Mouse (Mus musculus): ENCODE measurements at regions not wholly inside any gene's neighbourhood (a gene's known extent, or its start where the extent isn't known, plus 50 kb on each side); places are given as distances from the start of the nearest gene placed in this dataset.

DNA sequence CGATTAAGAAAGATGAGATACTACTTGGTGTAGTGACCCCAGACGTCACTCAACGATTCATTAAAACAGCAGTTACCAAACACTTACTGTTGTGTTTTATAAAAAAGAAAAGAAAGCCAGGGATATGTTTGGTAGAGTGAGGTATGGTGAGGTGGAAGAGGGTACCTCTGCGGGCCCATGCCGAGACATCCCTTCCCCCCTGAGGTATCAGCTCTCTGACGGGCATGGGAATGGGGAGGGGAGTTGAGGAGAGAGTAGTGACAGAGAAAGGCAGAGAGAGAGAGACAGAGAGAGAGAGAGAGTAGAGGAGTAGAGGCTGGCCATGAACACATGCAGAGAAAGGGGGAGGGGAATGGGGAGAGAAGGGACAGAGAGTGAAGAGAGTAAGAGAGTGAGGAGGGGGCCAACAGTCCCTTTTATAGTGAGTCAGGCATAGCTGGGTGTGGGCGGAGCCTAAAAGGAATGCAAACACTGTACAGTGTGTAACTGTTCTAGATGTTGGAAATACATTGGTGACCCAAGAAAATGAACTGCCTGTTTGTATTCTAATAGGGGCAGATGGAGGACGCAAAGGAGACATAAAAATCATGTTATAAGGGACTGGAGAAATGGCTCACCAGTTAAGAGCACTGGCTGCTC lies 285.9 kb downstream of the Gm49356 start:
- peak overlapping the region; percentile 75 for H3K27ac ChIP-seq (replicated peaks)
- no peak overlapping the region for H3K4me3 ChIP-seq
- H3K4me1 ChIP-seq, result peaks cover 39% of the 10 kb centered on the region
- no peak for DNase-seq (ENCODE audit: low spot score)
- H3K36me3 ChIP-seq, result no peaks in the 10 kb centered on the region
- H3K9me3 ChIP-seq (replicated peaks), result no peaks in the 10 kb centered on the region
- H3K27me3 ChIP-seq (ENCODE audit: low read depth, poor library complexity, severe bottlenecking), result no peaks in the 10 kb centered on the region
- 83% methylated on average over 8 of the region's 8 CpGs for WGBS

DNA sequence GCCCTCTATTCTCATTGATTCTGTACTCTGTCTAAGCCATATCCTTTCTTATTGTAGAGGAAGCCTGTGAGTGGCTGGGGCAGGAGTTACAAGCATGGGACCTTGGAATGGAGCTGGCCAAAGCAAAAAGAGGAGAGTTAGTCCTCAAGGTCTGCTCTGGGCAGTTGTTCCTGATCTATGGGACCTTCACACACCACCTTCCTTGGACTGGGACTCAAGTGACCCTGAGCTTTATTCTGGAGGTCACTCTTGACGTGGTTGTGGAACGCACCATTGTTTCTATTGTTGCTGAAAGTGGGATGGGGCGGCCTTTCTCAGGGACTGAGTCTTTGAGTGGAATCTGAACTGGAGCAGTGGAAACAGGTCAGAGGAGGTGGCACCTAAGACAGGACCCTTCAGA lies 291.0 kb downstream of the Gm49356 start:
- Histone ChIP-seq H3K27ac (replicated peaks) (no peak overlapping the region), H3K36me3 (no peaks in the 10 kb centered on the region), H3K4me1 (peaks cover 4% of the 10 kb centered on the region), H3K9me3 (replicated peaks) (0 out of 2 replicates have a peak, but pooled peaks cover 3% of the 10 kb centered on the region), H3K27me3 (ENCODE audit: low read depth, poor library complexity, severe bottlenecking) (no peaks in the 10 kb centered on the region), H3K4me3 (no peak overlapping the region)
- no peak for DNase-seq (ENCODE audit: low spot score)
- WGBS, result 79% methylated on average over 3 of the region's 3 CpGs

DNA sequence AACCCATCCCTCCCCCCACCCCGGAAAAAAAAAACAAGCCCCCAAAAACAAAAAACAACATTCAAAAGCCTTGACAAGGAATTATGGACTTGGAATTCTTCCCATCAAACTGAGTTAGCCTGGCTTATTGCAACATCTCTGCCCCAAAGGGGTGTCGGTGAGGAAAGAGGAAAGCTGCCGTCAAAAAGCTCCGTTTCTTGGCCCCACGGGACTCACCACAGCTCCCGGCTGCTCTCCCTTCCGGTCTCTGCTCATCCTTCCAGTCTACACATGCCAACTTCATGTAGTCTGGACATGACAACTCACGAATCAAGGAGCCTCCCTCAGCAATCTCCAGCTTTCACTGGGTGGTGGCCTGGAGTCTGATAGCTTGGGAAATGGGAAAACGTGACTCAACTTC lies 295.4 kb downstream of the Gm49356 start:
- no peak for DNase-seq (ENCODE audit: low spot score)
- H3K27ac ChIP-seq (replicated peaks), result no peak overlapping the region
- WGBS, result 87% methylated on average over 9 of the region's 9 CpGs

DNA sequence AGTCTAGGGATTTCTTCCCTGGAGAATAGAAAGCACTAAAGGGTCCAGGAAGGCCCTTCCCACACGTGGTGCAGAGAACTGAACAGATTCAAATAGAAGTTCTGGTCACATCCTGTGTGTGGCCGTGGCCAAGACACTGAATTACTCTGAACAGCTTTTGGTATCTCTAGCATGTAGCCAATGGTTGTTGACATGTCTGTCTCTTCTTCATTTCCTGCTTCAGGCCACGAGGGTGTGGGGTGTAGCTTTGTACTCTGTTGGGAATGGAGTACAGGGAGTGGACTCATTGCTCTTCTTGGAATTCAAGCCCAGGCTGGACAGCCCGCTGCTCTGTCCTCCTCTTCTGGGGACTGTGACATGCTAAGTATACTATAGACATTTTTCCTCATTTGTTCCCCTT lies 298.5 kb downstream of the Gm49356 start:
- no peaks in the 10 kb centered on the region for H3K9me3 ChIP-seq (replicated peaks)
- DNase-seq (ENCODE audit: low spot score), result no peak
- no peaks in the 10 kb centered on the region for H3K27me3 ChIP-seq (ENCODE audit: low read depth, poor library complexity, severe bottlenecking)
- H3K36me3 ChIP-seq, result no peaks in the 10 kb centered on the region
- peaks cover 10% of the 10 kb centered on the region for H3K4me1 ChIP-seq
- H3K4me3 ChIP-seq, result no peak overlapping the region
- WGBS, result 79% methylated on average over 4 of the region's 4 CpGs
- H3K27ac ChIP-seq (replicated peaks), result 0 out of 2 replicates have a peak overlapping the region, but pooled peaks have one; percentile 17

More for the DNA sequence above, 295.4 kb downstream of the Gm49356 start:
- H3K4me3 ChIP-seq, result no peak overlapping the region
- no peaks in the 10 kb centered on the region for H3K36me3 ChIP-seq
- no peaks in the 10 kb centered on the region for H3K27me3 ChIP-seq (ENCODE audit: low read depth, poor library complexity, severe bottlenecking)
- 0 out of 2 replicates have a peak, but pooled peaks cover 3% of the 10 kb centered on the region for H3K9me3 ChIP-seq (replicated peaks)
- H3K4me1 ChIP-seq, result peaks cover 10% of the 10 kb centered on the region

DNA sequence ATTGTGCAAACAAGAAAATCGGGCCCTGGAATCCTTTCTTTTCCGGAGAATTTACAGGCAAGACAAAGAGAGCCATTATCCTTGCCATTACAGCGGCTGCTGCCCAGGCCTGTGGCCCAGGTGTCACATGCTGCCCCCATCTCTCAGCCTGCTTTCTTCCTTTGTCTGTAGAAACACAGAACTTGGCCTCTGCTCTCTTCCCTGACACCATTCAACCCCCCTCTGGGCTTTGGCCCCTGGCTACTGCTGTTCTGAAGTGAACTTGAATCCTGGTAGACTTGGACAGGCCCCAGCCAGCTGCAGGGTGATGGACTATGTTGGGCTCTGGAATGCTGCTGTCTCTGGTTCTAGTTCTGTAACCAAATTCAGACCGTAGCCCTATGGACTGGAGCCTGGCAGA lies 299.3 kb downstream of the Gm49356 start:
- H3K4me1 ChIP-seq, result peaks cover 10% of the 10 kb centered on the region
- WGBS, result 41% methylated on average over 4 of the region's 4 CpGs
- peak overlapping the region; percentile 69 for H3K27ac ChIP-seq (replicated peaks)
- H3K27me3 ChIP-seq (ENCODE audit: low read depth, poor library complexity, severe bottlenecking), result no peaks in the 10 kb centered on the region
- H3K9me3 ChIP-seq (replicated peaks), result no peaks in the 10 kb centered on the region
- DNase-seq (ENCODE audit: low spot score), result no peak
- H3K36me3 ChIP-seq, result no peaks in the 10 kb centered on the region
- H3K4me3 ChIP-seq, result no peak overlapping the region

DNA sequence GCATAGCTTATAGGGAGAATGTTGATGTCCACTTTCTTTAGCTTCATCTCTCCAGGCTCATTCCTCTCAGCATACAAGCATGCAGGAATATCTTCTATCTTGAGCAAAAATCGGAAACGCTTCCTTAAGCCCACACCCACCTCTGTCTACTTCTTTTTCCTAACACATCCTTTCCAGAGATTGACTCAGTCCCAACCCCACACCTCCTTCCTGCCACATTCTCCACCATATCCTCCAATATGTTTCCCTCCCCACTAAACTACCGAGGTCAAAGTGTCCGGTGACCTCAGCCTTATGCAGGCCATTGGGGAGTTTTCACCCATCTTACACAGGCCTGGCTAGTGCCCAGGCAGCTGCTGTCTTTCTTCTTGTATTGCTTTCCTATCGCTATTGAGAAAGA lies 301.4 kb downstream of the Gm49356 start:
- Histone ChIP-seq H3K9me3 (replicated peaks) (no peaks in the 10 kb centered on the region), H3K27me3 (ENCODE audit: low read depth, poor library complexity, severe bottlenecking) (peaks cover 6% of the 10 kb centered on the region; the same call in 1 of the 2 replicates), H3K36me3 (no peaks in the 10 kb centered on the region), H3K27ac (replicated peaks) (no peak overlapping the region), H3K4me3 (no peak overlapping the region), H3K4me1 (peaks cover 22% of the 10 kb centered on the region)
- 83% methylated on average over 5 of the region's 5 CpGs for WGBS
- no peak for DNase-seq (ENCODE audit: low spot score)

DNA sequence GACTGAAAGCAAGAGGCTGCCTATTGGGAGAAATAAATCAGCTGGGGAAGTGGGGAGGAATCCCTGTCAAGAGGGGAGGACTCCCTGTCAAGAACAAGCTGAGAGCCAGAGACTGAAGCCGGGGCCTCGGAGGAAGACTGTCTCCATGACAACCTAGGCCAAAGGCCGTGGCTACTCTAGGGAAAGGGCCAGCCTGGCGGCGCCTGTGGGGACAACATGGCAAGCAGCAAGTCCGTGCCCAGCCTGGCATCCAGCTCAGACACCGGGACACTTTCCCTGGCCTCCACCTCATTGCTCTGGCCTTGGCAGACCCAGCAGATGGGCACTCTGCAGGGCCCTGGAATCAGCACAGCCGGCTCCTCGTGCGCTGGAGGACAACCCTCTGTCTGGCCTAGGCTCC lies 305.3 kb downstream of the Gm49356 start:
- Histone ChIP-seq H3K27me3 (ENCODE audit: low read depth, poor library complexity, severe bottlenecking) (peaks cover 6% of the 10 kb centered on the region; the same call in 1 of the 2 replicates), H3K4me3 (no peak overlapping the region), H3K4me1 (peaks cover 37% of the 10 kb centered on the region), H3K9me3 (replicated peaks) (no peaks in the 10 kb centered on the region), H3K36me3 (no peaks in the 10 kb centered on the region), H3K27ac (replicated peaks) (peak overlapping the region; percentile 73)
- WGBS, result 51% methylated on average over 10 of the region's 10 CpGs
- peak; percentile 71 for DNase-seq (ENCODE audit: low spot score)

DNA sequence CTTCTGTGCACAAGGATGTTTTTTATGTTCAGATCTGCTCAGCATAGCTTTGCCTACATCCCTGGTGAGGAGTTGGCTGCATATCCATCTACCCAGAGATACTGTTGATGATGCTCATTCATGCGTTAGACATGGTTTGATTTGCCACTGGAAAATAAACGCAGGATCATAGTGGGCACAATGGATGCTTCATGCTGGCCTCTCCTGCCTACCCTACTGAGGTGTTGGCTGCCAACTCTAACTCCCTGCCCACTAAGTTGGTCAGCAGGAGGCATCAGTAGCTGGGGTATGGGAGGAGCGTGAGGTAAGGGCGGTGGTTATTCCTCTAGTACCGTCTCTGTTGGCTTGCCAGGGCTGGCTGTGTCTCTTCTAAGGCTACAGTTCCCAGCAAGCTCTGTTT lies 307.3 kb downstream of the Gm49356 start:
- H3K4me1 ChIP-seq, result peaks cover 37% of the 10 kb centered on the region

DNA sequence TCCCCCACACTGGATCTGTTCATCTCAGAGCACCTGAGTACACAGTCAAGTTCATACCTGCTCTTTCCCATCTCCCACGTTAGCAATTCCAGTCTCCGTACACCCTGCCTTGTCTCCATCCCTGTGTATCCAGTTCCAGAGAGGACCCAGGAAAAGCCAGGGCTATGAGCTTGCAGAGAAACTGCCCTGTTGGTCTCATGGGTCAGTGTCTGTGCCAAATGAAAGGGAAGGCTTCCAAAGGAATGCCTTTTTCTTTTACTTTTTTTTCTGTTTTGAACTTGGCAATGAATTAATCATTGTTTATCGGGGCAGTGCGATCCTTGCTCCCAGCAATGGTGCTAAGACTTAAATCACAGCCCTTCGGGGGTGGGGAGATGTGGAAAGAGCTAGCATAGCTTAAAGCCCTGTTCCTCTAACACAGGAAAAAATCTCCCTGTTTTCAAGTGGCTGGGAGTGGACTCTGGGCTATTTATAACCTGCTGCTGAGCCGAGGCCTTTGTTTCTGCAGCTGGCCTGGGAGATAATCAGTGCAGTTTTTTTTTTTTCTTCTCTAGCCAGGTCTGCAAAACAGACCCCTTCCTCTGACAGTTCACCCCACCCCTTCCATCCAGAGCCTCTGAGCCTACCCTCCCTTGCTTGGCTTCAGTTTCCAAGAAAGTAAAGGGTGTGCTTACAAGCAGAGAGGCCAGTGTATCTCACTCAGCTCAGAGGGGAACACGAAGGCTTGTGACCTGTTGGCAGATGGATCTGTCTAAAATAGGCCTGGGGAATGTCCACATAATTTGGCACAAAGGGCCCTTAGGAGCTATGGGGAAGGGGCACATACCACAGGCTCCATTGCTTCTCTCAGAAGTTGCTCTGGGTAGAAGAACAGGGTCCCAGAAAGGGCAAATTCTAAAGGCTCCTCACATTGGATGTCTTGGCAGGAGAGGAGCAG lies 308.6 kb downstream of the Gm49356 start:
- DNase-seq (ENCODE audit: low spot score), result peak; percentile 44
- H3K9me3 ChIP-seq (replicated peaks), result no peaks in the 10 kb centered on the region
- peaks cover 37% of the 10 kb centered on the region for H3K4me1 ChIP-seq
- peak overlapping the region; percentile 81 for H3K27ac ChIP-seq (replicated peaks)
- WGBS, result 26% methylated on average over 7 of the region's 7 CpGs
- H3K36me3 ChIP-seq, result no peaks in the 10 kb centered on the region
- H3K27me3 ChIP-seq (ENCODE audit: low read depth, poor library complexity, severe bottlenecking), result peaks cover 6% of the 10 kb centered on the region; the same call in 1 of the 2 replicates
- H3K4me3 ChIP-seq, result peak overlapping the region; percentile 18

More for the DNA sequence above, 307.3 kb downstream of the Gm49356 start:
- peaks cover 6% of the 10 kb centered on the region; the same call in 1 of the 2 replicates for H3K27me3 ChIP-seq (ENCODE audit: low read depth, poor library complexity, severe bottlenecking)
- no peak overlapping the region for H3K4me3 ChIP-seq
- H3K27ac ChIP-seq (replicated peaks), result peak overlapping the region; percentile 81; the same call in 1 of the 2 replicates
- no peak for DNase-seq (ENCODE audit: low spot score)
- 84% methylated on average over 5 of the region's 5 CpGs for WGBS
- no peaks in the 10 kb centered on the region for H3K36me3 ChIP-seq
- no peaks in the 10 kb centered on the region for H3K9me3 ChIP-seq (replicated peaks)

DNA sequence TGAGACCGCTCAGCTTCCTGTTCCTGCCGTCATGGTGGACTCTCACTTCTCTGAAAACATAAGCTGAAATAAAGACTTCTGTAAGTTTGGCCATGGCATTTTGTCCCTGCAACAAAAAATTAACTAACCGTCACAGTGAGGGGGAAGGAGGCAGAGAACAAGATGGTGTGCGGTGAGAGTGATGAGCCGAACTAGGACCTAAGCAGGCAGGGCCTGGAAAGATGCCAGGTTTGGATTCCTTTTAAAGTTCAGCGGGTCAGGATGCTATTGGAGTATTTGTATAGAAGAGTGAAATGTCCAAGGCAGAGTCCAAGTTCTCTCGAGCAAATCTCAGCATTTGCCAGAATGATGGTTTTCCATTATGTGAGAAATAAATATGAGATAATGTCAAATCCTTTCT lies 312.3 kb downstream of the Gm49356 start:
- 89% methylated on average over 7 of the region's 7 CpGs for WGBS
- no peaks in the 10 kb centered on the region for H3K27me3 ChIP-seq (ENCODE audit: low read depth, poor library complexity, severe bottlenecking)
- H3K36me3 ChIP-seq, result no peaks in the 10 kb centered on the region
- H3K27ac ChIP-seq (replicated peaks), result no peak overlapping the region
- H3K4me3 ChIP-seq, result no peak overlapping the region
- H3K4me1 ChIP-seq, result peaks cover 29% of the 10 kb centered on the region
- DNase-seq (ENCODE audit: low spot score), result no peak
- no peaks in the 10 kb centered on the region for H3K9me3 ChIP-seq (replicated peaks)

DNA sequence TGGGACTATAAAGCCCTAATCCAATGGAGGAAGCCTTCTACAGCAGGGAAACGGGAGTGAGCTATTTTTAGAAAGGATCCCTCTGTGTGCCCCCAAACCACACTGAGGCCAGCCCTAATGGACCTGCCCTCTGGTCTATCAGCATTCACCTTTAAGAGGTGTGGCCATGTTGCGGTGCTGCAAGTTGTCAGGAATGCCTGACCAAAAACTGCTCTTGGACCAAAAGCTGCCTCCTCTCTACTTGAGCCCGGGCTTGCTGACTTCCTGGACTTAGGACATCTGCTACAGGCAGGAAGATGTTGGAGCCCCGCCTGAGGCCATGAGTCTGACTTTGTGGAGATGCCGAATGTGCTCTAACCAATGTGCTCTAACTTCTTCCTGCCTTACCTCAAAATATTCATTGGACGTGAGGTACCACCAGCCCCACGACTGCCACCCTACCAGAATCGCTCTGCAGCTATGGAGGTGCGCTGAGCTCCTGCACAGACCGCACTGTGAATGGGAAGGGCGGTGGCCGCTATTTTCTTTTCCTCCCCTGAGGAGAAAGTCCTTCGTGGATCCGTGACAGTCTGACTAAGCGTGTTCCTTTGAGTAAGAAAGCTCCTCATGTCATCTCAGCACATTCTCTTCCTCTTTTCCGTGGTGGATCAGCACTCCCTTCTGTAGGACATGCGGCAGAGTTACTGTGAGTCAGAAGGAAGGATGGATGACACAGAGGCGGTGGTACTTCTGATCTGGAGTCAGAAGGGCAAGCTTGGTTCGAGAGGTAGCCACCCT lies 313.0 kb downstream of the Gm49356 start:
- WGBS, result 90% methylated on average over 19 of the region's 19 CpGs
- no peaks in the 10 kb centered on the region for H3K36me3 ChIP-seq
- peaks cover 22% of the 10 kb centered on the region for H3K4me1 ChIP-seq
- no peaks in the 10 kb centered on the region for H3K9me3 ChIP-seq (replicated peaks)
- no peak overlapping the region for H3K4me3 ChIP-seq
- peak overlapping the region; percentile 42; the same call in 1 of the 2 replicates for H3K27ac ChIP-seq (replicated peaks)
- no peaks in the 10 kb centered on the region for H3K27me3 ChIP-seq (ENCODE audit: low read depth, poor library complexity, severe bottlenecking)
- no peak for DNase-seq (ENCODE audit: low spot score)

DNA sequence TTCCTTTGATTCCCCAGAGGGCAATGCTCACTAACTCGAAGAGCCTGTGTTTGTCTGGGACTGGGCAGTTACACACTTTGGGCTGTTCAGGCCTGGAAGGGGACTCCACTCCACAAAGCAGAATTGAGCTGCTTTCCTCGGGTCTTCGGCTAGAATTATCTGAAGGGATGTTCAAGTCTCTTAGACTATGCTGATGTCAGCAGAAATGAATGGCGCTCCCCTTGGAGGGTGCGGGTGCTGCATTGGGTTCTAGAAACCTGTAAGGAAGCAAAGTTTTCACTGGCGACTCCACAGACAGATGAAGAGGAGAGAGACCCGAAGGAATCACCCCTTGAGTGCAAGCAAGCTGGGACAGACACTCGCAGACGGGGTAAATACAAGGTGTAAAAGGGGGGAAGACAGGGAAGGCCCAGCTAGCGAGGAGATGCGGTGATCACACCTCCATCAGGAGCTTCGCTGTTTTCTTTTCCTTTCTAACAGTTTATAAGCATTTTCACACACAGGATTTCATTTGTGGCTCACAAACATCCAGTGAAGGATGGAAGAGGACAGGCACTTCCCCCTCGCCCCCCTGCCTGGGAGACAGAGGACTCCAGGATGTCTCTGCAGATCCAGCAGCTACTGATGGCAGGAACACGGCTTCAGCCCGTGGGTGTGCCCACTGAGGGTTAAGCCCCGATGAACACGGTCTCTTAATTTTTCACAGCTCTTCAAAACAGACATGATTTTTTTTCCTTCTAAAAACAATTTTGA lies 314.2 kb downstream of the Gm49356 start:
- Histone ChIP-seq H3K4me3 (no peak overlapping the region), H3K4me1 (peaks cover 10% of the 10 kb centered on the region), H3K36me3 (no peaks in the 10 kb centered on the region), H3K27ac (replicated peaks) (peak overlapping the region; percentile 42), H3K27me3 (ENCODE audit: low read depth, poor library complexity, severe bottlenecking) (no peaks in the 10 kb centered on the region), H3K9me3 (replicated peaks) (no peaks in the 10 kb centered on the region)
- WGBS, result 82% methylated on average over 17 of the region's 17 CpGs
- no peak for DNase-seq (ENCODE audit: low spot score)

All from midbrain, embryonic 10.5 days (tissue).